Mouse (Mus musculus) layer of hippocampus, postnatal 10 days (tissue): ENCODE measurements at regions not wholly inside any gene's neighbourhood (a gene's known extent, or its start where the extent isn't known, plus 50 kb on each side); places are given as distances from the start of the nearest gene placed in this dataset.
"Not testable (repeated sequence)": the region's sequence is repeated elsewhere in the genome, so short reads cannot be mapped to it uniquely, and the experiment has no call there.

Source experiments
- DNase-seq, 2 experiments: peaks; one replicate each; pipeline ENCODE4 v3.0.0; 2021; ENCODE audit warnings: low spot score in 2 of 2

GRCm38 (mm10) chr16:12699557-12699956 is 409.9 kb upstream of the Ercc4 start:
- no peak for DNase-seq

- DNase-seq: no peak
Measured at GRCm38 (mm10) chr16:12700088-12700487, 409.4 kb upstream of the Ercc4 start.

GRCm38 (mm10) chr16:12703818-12704590 is 405.5 kb upstream of the Ercc4 start:
- DNase-seq: no peak

GRCm38 (mm10) chr16:12706907-12707306 is 402.6 kb upstream of the Ercc4 start:
- DNase-seq: no peak

- not testable (repeated sequence) for DNase-seq
Measured at GRCm38 (mm10) chr16:12721368-12721767, 388.1 kb upstream of the Ercc4 start.

- DNase-seq: no peak
Measured at GRCm38 (mm10) chr16:12726043-12726442, 383.4 kb upstream of the Ercc4 start.

- not testable (repeated sequence) for DNase-seq
Measured at GRCm38 (mm10) chr16:12730167-12730730, 379.2 kb upstream of the Ercc4 start.

GRCm38 (mm10) chr16:12731588-12731987 is 377.9 kb upstream of the Ercc4 start:
- DNase-seq: no peak

- no peak for DNase-seq
Measured at GRCm38 (mm10) chr16:12742472-12742871, 367.0 kb upstream of the Ercc4 start.

GRCm38 (mm10) chr16:12753181-12753580 is 356.3 kb upstream of the Ercc4 start:
- DNase-seq: no peak

GRCm38 (mm10) chr16:12754361-12754760 is 355.1 kb upstream of the Ercc4 start:
- DNase-seq: no peak

- DNase-seq: no peak
Measured at GRCm38 (mm10) chr16:12758594-12758993, 350.9 kb upstream of the Ercc4 start.

- no peak for DNase-seq
Measured at GRCm38 (mm10) chr16:12764166-12764565, 345.3 kb upstream of the Ercc4 start.

GRCm38 (mm10) chr16:12764608-12765007 is 344.9 kb upstream of the Ercc4 start:
- DNase-seq: no peak

GRCm38 (mm10) chr16:12766846-12767245 is 342.6 kb upstream of the Ercc4 start:
- no peak for DNase-seq

GRCm38 (mm10) chr16:12768161-12768895 is 341.2 kb upstream of the Ercc4 start:
- DNase-seq: no peak

- DNase-seq: no peak
Measured at GRCm38 (mm10) chr16:12770482-12770881, 339.0 kb upstream of the Ercc4 start.

- DNase-seq: no peak
Measured at GRCm38 (mm10) chr16:12772535-12772934, 336.9 kb upstream of the Ercc4 start.

GRCm38 (mm10) chr16:12775876-12776275 is 333.6 kb upstream of the Ercc4 start:
- DNase-seq: no peak

- DNase-seq: no peak
Measured at GRCm38 (mm10) chr16:12779079-12779478, 330.4 kb upstream of the Ercc4 start.

- no peak for DNase-seq
Measured at GRCm38 (mm10) chr16:12780635-12781034, 328.8 kb upstream of the Ercc4 start.

- DNase-seq: no peak
Measured at GRCm38 (mm10) chr16:12785828-12786227, 323.7 kb upstream of the Ercc4 start.
